Mouse (Mus musculus) forebrain, postnatal 0 days (tissue): ENCODE data around the gene Slc9a6. TPM values are rescaled to one million over a fixed set of nuclear protein-coding genes. Genes with fewer than 3 reads are reported as not detected.

Experiments
- ATAC-seq: fragments of 200-750 bp; cut with Nextera tagmentation; 2 replicates; pipeline ENCODE4 v1.8.0; 2017; ENCODE audit warnings: mild to moderate bottlenecking, moderate library complexity
- DNase-seq: peaks from one replicate; pipeline ENCODE4 v3.0.0-alpha.2; 2015
- H3K27ac ChIP-seq: fragments of 300-500 bp; sonication (generic); 2 replicates; pipeline ENCODE4 v1.5.1; 2014; ENCODE audit warnings: low read depth, mild to moderate bottlenecking, antibody characterized with exemption, low read length, moderate library complexity, mixed read lengths
- H3K27me3 ChIP-seq: fragments of 300-500 bp; sonication (generic); 2 replicates; pipeline ENCODE4 v1.6.1; 2014; ENCODE audit warnings: mild to moderate bottlenecking, low read length, mixed read lengths; ENCODE audit not compliant: insufficient read depth
- H3K36me3 ChIP-seq: fragments of 300-500 bp; sonication (generic); 2 replicates; pipeline ENCODE4 v1.6.1; 2014; ENCODE audit warnings: mild to moderate bottlenecking, moderate library complexity; ENCODE audit not compliant: insufficient read depth
- H3K4me1 ChIP-seq: fragments of 300-500 bp; sonication (generic); 2 replicates; pipeline ENCODE4 v1.6.1; 2014; ENCODE audit warnings: antibody characterized with exemption; ENCODE audit not compliant: insufficient read depth
- H3K4me2 ChIP-seq: fragments of 300-500 bp; sonication (generic); 2 replicates; pipeline ENCODE4 v1.6.1; 2014; ENCODE audit warnings: low read depth, mild to moderate bottlenecking, moderate library complexity
- H3K4me3 ChIP-seq: fragments of 300-500 bp; sonication (generic); 2 replicates; pipeline ENCODE4 v1.5.1; 2014; ENCODE audit warnings: low read depth, low read length, mixed read lengths
- H3K9ac ChIP-seq: fragments of 300-500 bp; sonication (generic); 2 replicates; pipeline ENCODE4 v1.6.1; 2014; ENCODE audit warnings: mild to moderate bottlenecking
- H3K9me3 ChIP-seq: fragments of 300-500 bp; sonication (generic); 2 replicates; pipeline ENCODE4 v1.6.1; 2016; ENCODE audit warnings: low read length
- CTCF ChIP-seq: sonication (generic); IDR thresholded peaks from 2 replicates; pipeline ENCODE4 v1.5.1; 2016; ENCODE audit warnings: antibody characterized with exemption, control low read depth, low read depth
- WGBS: fragments of 180-500 bp; shearing (Covaris S2); extraction: QIAGEN DNeasy Blood & Tissue Kit; methylation state at CpG from one replicate; pipeline ENCODE4 v1.1.7; 2014; 5-methylcytosine and 5-hydroxymethylcytosine counted together
- microRNA-seq, 2 experiments: library from miRNA; unstranded; fragments of <30 nt; microRNA quantifications; one replicate each; pipeline ENCODE4; 2016
- polyA plus RNA-seq: library from polyadenylated mRNA; unstranded; fragments of >200 nt; fragmentation: Nextera tagmentation; extraction: Ambion mirVana; gene quantifications from 2 replicates; pipeline ENCODE4 v1.2.1, GENCODE M21; 2015
- total RNA-seq: library from RNA; depleted of rRNA; stranded (reverse); fragments of >200 nt; gene quantifications from 2 replicates; pipeline ENCODE4 v1.2.3, GENCODE M21; 2014; rRNA removed

Gene Slc9a6
- total and polyA plus RNA-seq, 2 experiments from 2014 or later, result 52.5 to 98.7 TPM

- no peak for TF ChIP-seq CTCF
- Histone ChIP-seq H3K27me3 (no peaks in the 10 kb centered on the region), H3K4me1 (no peaks in the 10 kb centered on the region), H3K9me3 (no peaks in the 10 kb centered on the region), H3K4me3 (no peak overlapping the region), H3K36me3 (no peaks in the 10 kb centered on the region), H3K27ac (no peak overlapping the region), H3K9ac (no peak overlapping the region), H3K4me2 (no peak overlapping the region)
- 87% methylated on average over 8 of the region's 8 CpGs for WGBS
- no peak for ATAC-seq
- DNase-seq, result no peak
These were observed 94.5 kb downstream of the Slc9a6 start for GRCm38 (mm10) chrX:56703965-56704562.

GRCm38 (mm10) chrX:56708592-56709370 lies 99.2 kb downstream of the Slc9a6 start:
- no peaks in the 10 kb centered on the region for H3K27me3 ChIP-seq

GRCm38 (mm10) chrX:56710522-56710921 lies 101.0 kb downstream of the Slc9a6 start:
- Histone ChIP-seq H3K27me3 (no peaks in the 10 kb centered on the region), H3K4me1 (no peaks in the 10 kb centered on the region), H3K27ac (no peak overlapping the region), H3K9me3 (no peaks in the 10 kb centered on the region), H3K9ac (no peak overlapping the region), H3K36me3 (no peaks in the 10 kb centered on the region), H3K4me3 (no peak overlapping the region), H3K4me2 (no peak overlapping the region)
- TF ChIP-seq CTCF, result no peak
- ATAC-seq (no peak), DNase-seq (no peak)
- WGBS, result 90% methylated on average over 1 of the region's 1 CpGs

More at GRCm38 (mm10) chrX:56708592-56709370, 99.2 kb downstream of the Slc9a6 start:
- WGBS, result 85% methylated on average over 6 of the region's 6 CpGs
- DNase-seq (no peak), ATAC-seq (no peak)
- Histone ChIP-seq H3K4me1 (no peaks in the 10 kb centered on the region), H3K9me3 (no peaks in the 10 kb centered on the region), H3K27ac (no peak overlapping the region), H3K4me2 (no peak overlapping the region), H3K4me3 (no peak overlapping the region), H3K9ac (no peak overlapping the region), H3K36me3 (no peaks in the 10 kb centered on the region)
- no peak for TF ChIP-seq CTCF

GRCm38 (mm10) chrX:56712666-56713065 lies 103.1 kb downstream of the Slc9a6 start:
- no peak for TF ChIP-seq CTCF
- H3K9ac ChIP-seq, result no peak overlapping the region
- DNase-seq (no peak), ATAC-seq (no peak)
- no peaks in the 10 kb centered on the region for H3K27me3 ChIP-seq
- H3K4me2 ChIP-seq, result no peak overlapping the region
- no peaks in the 10 kb centered on the region for H3K4me1 ChIP-seq
- 58% methylated on average over 1 of the region's 1 CpGs for WGBS
- no peaks in the 10 kb centered on the region for H3K9me3 ChIP-seq
- no peak overlapping the region for H3K4me3 ChIP-seq
- no peaks in the 10 kb centered on the region for H3K36me3 ChIP-seq
- H3K27ac ChIP-seq, result no peak overlapping the region

Small RNA genes lying within 50 kb of the gene (microRNA-seq; reads per million reads assigned to microRNA genes)
- gene Mir5116, result 0 to 0.24 reads per million in 2 experiments

Other genes starting within 250 kb of the Slc9a6 start
- gene Smim10l2a, start 235.2 kb upstream of the Slc9a6 start, total RNA-seq, result 53.6 and 54.6 TPM in 2 replicates
- 29.9 and 40.2 TPM in 2 replicates for gene Smim10l2a, start 235.2 kb upstream of the Slc9a6 start, polyA plus RNA-seq
- not detected in 2 replicates for gene Gm2174, start 161.8 kb upstream of the Slc9a6 start, total RNA-seq
- 0.57 and 1.6 TPM in 2 replicates for gene Gm2174, start 161.8 kb upstream of the Slc9a6 start, polyA plus RNA-seq
- 22.4 and 33.7 TPM in 2 replicates for gene Ints6l, start 154.9 kb upstream of the Slc9a6 start, total RNA-seq
- 9.8 and 10.1 TPM in 2 replicates for gene Ints6l, start 154.9 kb upstream of the Slc9a6 start, polyA plus RNA-seq
- not detected in 2 replicates for gene Gm10477, start 85.0 kb upstream of the Slc9a6 start, total RNA-seq
- not detected in 2 replicates for gene Gm10477, start 85.0 kb upstream of the Slc9a6 start, polyA plus RNA-seq
- gene Gm648, start 60.2 kb upstream of the Slc9a6 start, total RNA-seq, result not detected in 2 replicates
- gene Gm648, start 60.2 kb upstream of the Slc9a6 start, polyA plus RNA-seq, result 0.28 TPM in 1 of 2 replicates, not detected in the other
- gene Mmgt1, start 11.7 kb upstream of the Slc9a6 start, total RNA-seq, result 59.4 and 71.8 TPM in 2 replicates
- 31.5 and 36.3 TPM in 2 replicates for gene Mmgt1, start 11.7 kb upstream of the Slc9a6 start, polyA plus RNA-seq
- gene Fhl1, start 122.0 kb downstream of the Slc9a6 start, total RNA-seq, result 130 and 202 TPM in 2 replicates
- gene Fhl1, start 122.0 kb downstream of the Slc9a6 start, polyA plus RNA-seq, result 131 and 157 TPM in 2 replicates
- 0.05 and 0.54 TPM in 2 replicates for gene Map7d3, start 212.6 kb downstream of the Slc9a6 start, total RNA-seq
- gene Map7d3, start 212.6 kb downstream of the Slc9a6 start, polyA plus RNA-seq, result 0.45 and 0.49 TPM in 2 replicates